Mouse (Mus musculus) embryo, embryonic 9.5 days (tissue): ENCODE data around the gene Ccl25.

Experiments
- DNase-seq: peaks from one replicate; pipeline ENCODE4 v3.0.0-alpha.2; 2017; ENCODE audit errors: extremely low spot score

The Ccl25 gene

GRCm38 (mm10) chr8:4324983-4325750, at the start of gene Ccl25, which contains the start of gene Elavl1:
Gene Ccl25, plus strand, starts transcription at chr8:4325210.
Gene Elavl1, minus strand, starts transcription at chr8:4325413.
- peak; percentile 98 for DNase-seq

GRCm38 (mm10) chr8:4275275-4276110, 49.5 kb upstream of the Ccl25 start, which contains the start of gene Timm44:
Gene Timm44, minus strand, starts transcription at chr8:4275913.
- peak; percentile 94 for DNase-seq

GRCm38 (mm10) chr8:4276111-4276465, 48.9 kb upstream of the Ccl25 start:
- DNase-seq = no peak

GRCm38 (mm10) chr8:4292738-4293137, 32.3 kb upstream of the Ccl25 start:
- no peak for DNase-seq

GRCm38 (mm10) chr8:4297822-4298221, 27.2 kb upstream of the Ccl25 start:
- DNase-seq = no peak

GRCm38 (mm10) chr8:4304124-4304547, 20.9 kb upstream of the Ccl25 start:
- no peak for DNase-seq

GRCm38 (mm10) chr8:4305838-4306237, 19.2 kb upstream of the Ccl25 start:
- DNase-seq = no peak

- no peak for DNase-seq
These were observed 12.9 kb upstream of the Ccl25 start for GRCm38 (mm10) chr8:4312104-4312503.

GRCm38 (mm10) chr8:4313254-4314124, 11.5 kb upstream of the Ccl25 start:
- DNase-seq = no peak

GRCm38 (mm10) chr8:4314852-4315251, 10.2 kb upstream of the Ccl25 start:
- DNase-seq = no peak

GRCm38 (mm10) chr8:4318124-4318523, 6.9 kb upstream of the Ccl25 start:
- no peak for DNase-seq

- DNase-seq = no peak
These were observed 6.0 kb upstream of the Ccl25 start for GRCm38 (mm10) chr8:4318796-4319572.

GRCm38 (mm10) chr8:4319573-4319872, 5.5 kb upstream of the Ccl25 start:
- DNase-seq = no peak

- no peak for DNase-seq
These were observed 4.6 kb upstream of the Ccl25 start for GRCm38 (mm10) chr8:4320404-4320803.

- no peak for DNase-seq
These were observed 4.0 kb upstream of the Ccl25 start for GRCm38 (mm10) chr8:4321031-4321430.

- DNase-seq = peak; percentile 87
These were observed 2.5 kb upstream of the Ccl25 start for GRCm38 (mm10) chr8:4322470-4322869.

- no peak for DNase-seq
These were observed 1.1 kb upstream of the Ccl25 start for GRCm38 (mm10) chr8:4323917-4324316.

- DNase-seq = no peak
These were observed 485 bp upstream of the Ccl25 start for GRCm38 (mm10) chr8:4324525-4324924.

- DNase-seq = no peak
These were observed 684 bp downstream of the Ccl25 start for GRCm38 (mm10) chr8:4325751-4326036.

- no peak for DNase-seq
These were observed 4.0 kb downstream of the Ccl25 start for GRCm38 (mm10) chr8:4329000-4329399.

GRCm38 (mm10) chr8:4333966-4334365, 9.0 kb downstream of the Ccl25 start:
- DNase-seq = no peak

GRCm38 (mm10) chr8:4335678-4336077, 10.7 kb downstream of the Ccl25 start:
- DNase-seq = no peak
